Mouse (Mus musculus): ENCODE results near the gene Pcdh9.

GRCm38 (mm10) chr14:93341390-93341789 is 549.1 kb downstream of the Pcdh9 start:
- TF ChIP-seq CTCF (IDR thresholded peaks at IDR 0.05; ENCODE audit: low read depth, low read length), result no peak
- TF ChIP-seq GATA1 (IDR thresholded peaks at IDR 0.05; ENCODE audit: borderline replicate concordance, low read length), result no peak
- TF ChIP-seq TAL1 (conservative IDR thresholded peaks at IDR 0.05; ENCODE audit: low read depth, low read length), result no peak
- TF ChIP-seq GATA2 (IDR thresholded peaks at IDR 0.05; ENCODE audit: borderline replicate concordance, low read depth, low read length), result no peak
- TF ChIP-seq POLR2AphosphoS5 (IDR thresholded peaks at IDR 0.05; ENCODE audit: insufficient replicate concordance, low read depth, low read length), result no peak

All from G1E (cell line).